Comparison of ENCODE assay signal across 21 mouse cellular contexts in genomic region chr4:10845848-10846247, GRCm38 (mm10).
"Had no signal": no experiment of that assay in that cellular context is flagged by ENCODE, and none has a peak within 500 bp of the region (broad histone marks: within the 10 kb centered on the region; RNA-seq: fewer than 3 reads in every experiment).

No protein-coding gene starts in this region.

- H3K4me1 ChIP-seq: intestine, embryonic 15.5 days; liver, embryonic 12.5 days; liver, embryonic 15.5 days; midbrain, embryonic 12.5 days; midbrain, embryonic 15.5 days; neural tube, embryonic 12.5 days; neural tube, embryonic 15.5 days had no signal

- ATAC-seq: intestine, embryonic 15.5 days; liver, embryonic 12.5 days; midbrain, embryonic 15.5 days had no signal

- H3K27me3 ChIP-seq: intestine, embryonic 15.5 days; liver, embryonic 12.5 days; liver, embryonic 15.5 days; midbrain, embryonic 12.5 days; midbrain, embryonic 15.5 days; neural tube, embryonic 12.5 days; neural tube, embryonic 15.5 days had no signal

- H3K27ac ChIP-seq: intestine, embryonic 15.5 days; layer of hippocampus, adult 2 months; limb, embryonic 10.5 days; limb, embryonic 13.5 days; liver, embryonic 12.5 days; liver, embryonic 15.5 days; macrophage; midbrain, embryonic 12.5 days; midbrain, embryonic 15.5 days; neural tube, embryonic 12.5 days; neural tube, embryonic 15.5 days; stomach, postnatal 0 days had no signal

- DNase-seq: layer of hippocampus, adult 9-11 months; liver; lung, adult 18-20 months; right cerebral cortex, adult 18-20 months; right cerebral cortex, postnatal 14 days; right cerebral cortex, postnatal 4 days; thymus, adult 2 months; thymus, postnatal 14 days; thymus, postnatal 4 days had no signal

- H3K9ac ChIP-seq: intestine, embryonic 15.5 days; limb, embryonic 13.5 days; liver, embryonic 12.5 days; liver, embryonic 15.5 days; midbrain, embryonic 12.5 days; midbrain, embryonic 15.5 days; neural tube, embryonic 12.5 days; neural tube, embryonic 15.5 days had no signal

- H3K36me3 ChIP-seq: intestine, embryonic 15.5 days; limb, embryonic 10.5 days; limb, embryonic 13.5 days; liver, embryonic 12.5 days; liver, embryonic 15.5 days; midbrain, embryonic 12.5 days; midbrain, embryonic 15.5 days; neural tube, embryonic 12.5 days; neural tube, embryonic 15.5 days had no signal

- H3K9me3 ChIP-seq: intestine, embryonic 15.5 days; limb, embryonic 10.5 days; limb, embryonic 13.5 days; liver, embryonic 12.5 days; liver, embryonic 15.5 days; midbrain, embryonic 12.5 days; midbrain, embryonic 15.5 days; neural tube, embryonic 12.5 days; neural tube, embryonic 15.5 days had no signal

- H3K4me2 ChIP-seq: intestine, embryonic 15.5 days; limb, embryonic 13.5 days; liver, embryonic 12.5 days; liver, embryonic 15.5 days; midbrain, embryonic 12.5 days; midbrain, embryonic 15.5 days; neural tube, embryonic 12.5 days; neural tube, embryonic 15.5 days had no signal

- H3K4me3 ChIP-seq: intestine, embryonic 15.5 days; layer of hippocampus, adult 2 months; limb, embryonic 10.5 days; limb, embryonic 13.5 days; liver, embryonic 12.5 days; liver, embryonic 15.5 days; midbrain, embryonic 12.5 days; midbrain, embryonic 15.5 days; neural tube, embryonic 12.5 days; neural tube, embryonic 15.5 days had no signal
